Mouse (Mus musculus): ENCODE measurements around the gene Tmem222.

- no peak for TF ChIP-seq CTCF (IDR thresholded peaks at IDR 0.05; ENCODE audit: low read depth, low read length)
- no peak for TF ChIP-seq POLR2AphosphoS5 (IDR thresholded peaks at IDR 0.05; ENCODE audit: insufficient replicate concordance, low read depth, low read length)
- no peak for TF ChIP-seq TAL1 (conservative IDR thresholded peaks at IDR 0.05; ENCODE audit: low read depth, low read length)
Measured at GRCm38 (mm10) chr4:133265297-133265696, 12.3 kb downstream of the Tmem222 start.
